Mouse (Mus musculus) thymus, postnatal 0 days (tissue): ENCODE measurements at regions not wholly inside any gene's neighbourhood (a gene's known extent, or its start where the extent isn't known, plus 50 kb on each side); places are given as distances from the start of the nearest gene placed in this dataset.

Source experiments
- DNase-seq: peaks from one replicate; pipeline ENCODE4 v3.0.0-alpha.2; 2015; ENCODE audit warnings: low spot score

DNA sequence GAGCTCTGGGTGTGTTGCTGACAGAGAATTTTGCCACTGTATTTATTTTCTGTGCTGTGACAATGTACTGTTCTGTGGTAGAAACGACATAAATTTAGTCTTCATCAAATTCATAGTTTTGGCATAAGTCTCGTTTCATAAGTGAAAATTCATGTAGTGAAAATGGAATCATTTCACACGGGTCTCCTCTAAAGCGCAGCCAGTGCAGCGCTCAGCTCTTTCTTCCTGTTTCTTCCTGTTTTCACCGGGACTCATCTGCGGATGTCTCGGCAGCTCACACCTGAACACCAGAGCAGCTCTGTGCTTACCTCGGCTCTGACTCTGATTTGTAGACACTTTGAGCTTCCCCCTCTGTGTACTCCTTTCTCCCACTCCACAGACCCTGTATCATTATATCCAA is 85.2 kb upstream of the Prkd1 start:
- DNase-seq: no peak

GRCm38 (mm10) chr12:50712615-50713014 is 63.7 kb upstream of the Prkd1 start:
- no peak for DNase-seq

DNA sequence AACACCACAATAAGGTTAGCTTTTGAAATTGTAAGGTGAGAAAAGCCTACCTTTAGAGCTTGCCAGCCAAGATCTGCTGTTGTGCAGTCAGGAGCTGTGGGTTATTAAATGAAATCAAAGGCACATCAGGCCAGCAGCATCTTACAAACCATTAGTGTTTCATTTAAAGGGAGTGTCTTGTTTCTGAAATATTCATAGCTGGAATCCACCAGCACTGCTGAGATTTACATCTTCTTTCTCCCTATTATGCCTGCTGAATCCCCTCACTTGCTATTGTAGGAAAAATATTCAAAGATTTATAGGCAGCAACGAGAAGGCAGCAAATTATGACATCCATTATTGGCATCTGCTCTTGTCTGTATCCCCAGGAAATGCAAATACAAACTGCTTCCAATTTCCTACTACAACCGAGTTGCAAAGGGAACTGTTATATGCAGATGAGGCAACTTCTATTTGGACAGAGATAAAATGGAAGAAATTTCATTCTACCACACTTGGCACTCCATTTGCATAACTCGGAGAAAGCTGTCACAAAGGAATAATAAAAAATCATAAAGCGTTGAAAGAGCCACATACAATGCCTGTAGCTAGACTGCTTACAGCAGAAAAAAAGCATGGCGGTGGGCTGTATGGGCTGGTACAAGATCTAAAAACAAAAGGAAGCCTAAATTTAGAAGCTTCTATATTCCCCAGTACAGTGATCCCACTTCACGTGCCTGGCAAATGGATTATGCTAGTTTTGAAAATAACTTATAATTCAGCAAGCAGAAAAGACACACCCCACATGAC is 60.3 kb upstream of the Prkd1 start:
- no peak for DNase-seq

- no peak for DNase-seq
These were observed 49.9 kb upstream of the Prkd1 start for GRCm38 (mm10) chr12:50698613-50699442.
